Mouse (Mus musculus): Measurements from ENCODE around the gene Gm11397.
"Not testable (repeated sequence)": the region's sequence is repeated elsewhere in the genome, so short reads cannot be mapped to it uniquely, and the experiment has no call there.

The Gm11397 gene

DNA sequence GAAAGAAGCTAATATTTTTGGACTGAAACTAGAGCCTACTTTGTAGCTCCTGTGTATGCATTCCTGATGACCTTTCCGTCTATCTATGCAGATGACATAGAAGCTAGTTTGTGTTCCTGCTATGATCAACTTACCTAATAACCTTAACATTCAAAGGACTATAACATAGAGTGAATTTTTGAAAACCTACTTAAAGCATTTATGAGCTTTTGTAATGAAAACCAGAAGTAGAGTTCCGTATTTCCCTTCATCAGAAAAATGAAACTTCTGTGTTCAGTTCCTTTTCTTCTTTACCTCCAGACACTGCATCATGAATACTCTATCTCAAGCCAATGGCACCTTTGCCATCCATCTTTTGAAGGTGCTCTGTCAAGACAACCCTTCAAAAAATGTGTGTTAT, at the start of gene Gm11397:
TSS of gene Gm11397 (plus strand) at position 301 of the 400 bp plus-strand sequence.
- DNase-seq (ENCODE audit: extremely low spot score), result not testable (repeated sequence)

DNA sequence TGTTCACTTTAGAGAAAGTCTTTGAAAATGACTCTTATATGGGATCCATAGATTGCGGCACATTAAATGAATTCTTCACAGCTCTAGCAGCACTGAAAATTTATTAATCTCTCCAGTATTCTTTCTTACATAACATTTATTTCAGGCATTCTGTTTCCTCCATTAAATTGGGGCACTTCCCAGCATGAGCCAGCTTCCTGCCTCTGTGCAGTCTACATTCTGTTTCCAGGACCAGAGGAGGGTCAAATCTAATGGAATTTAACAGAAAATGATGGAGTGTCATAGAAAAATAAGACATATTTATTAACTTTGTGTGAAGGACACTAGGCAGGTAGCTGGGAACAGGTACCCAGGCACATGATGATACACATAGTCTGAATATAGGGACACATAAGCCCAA, 38.9 kb upstream of the Gm11397 start:
- DNase-seq (ENCODE audit: extremely low spot score), result not testable (repeated sequence)

DNA sequence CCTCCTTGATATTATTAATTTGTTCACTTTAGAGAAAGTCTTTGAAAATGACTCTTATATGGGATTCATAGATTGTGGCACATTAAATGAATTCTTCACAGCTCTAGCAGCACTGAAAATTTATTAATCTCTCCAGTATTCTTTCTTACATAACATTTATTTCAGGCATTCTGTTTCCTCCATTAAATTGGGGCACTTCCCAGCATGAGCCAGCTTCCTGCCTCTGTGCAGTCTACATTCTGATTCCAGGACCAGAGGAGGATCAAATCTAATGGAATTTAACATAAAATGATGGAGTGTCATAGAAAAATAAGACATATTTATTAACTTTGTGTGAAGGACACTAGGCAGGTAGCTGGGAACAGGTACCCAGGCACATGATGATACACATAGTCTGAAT, 37.2 kb downstream of the Gm11397 start:
- DNase-seq (ENCODE audit: extremely low spot score), result not testable (repeated sequence)

Data from embryo, embryonic 9.5 days (tissue).